Mouse (Mus musculus): ENCODE measurements around the gene Olfr1303.

Gene Olfr1303

GRCm38 (mm10) chr2:111820240-111820639 lies at the start of gene Olfr1303:
Gene Olfr1303 (minus strand): TSS chr2:111820340.
- in situ Hi-C loops (cut with MseI, MboI) = no loop called here

- in situ Hi-C loops (cut with MseI, MboI) = no loop called here
Observed at GRCm38 (mm10) chr2:111812936-111813335, 7.2 kb downstream of the Olfr1303 start.

- in situ Hi-C loops (cut with MseI, MboI) = no loop called here
Observed at GRCm38 (mm10) chr2:111777129-111777528, 43.0 kb downstream of the Olfr1303 start, which contains the start of gene Olfr1302. Gene Olfr1302 (plus strand): TSS chr2:111777429.

All from mouse trophoblast stem cell (cell line).